Mouse (Mus musculus) heart, adult 8-10 months (tissue): ENCODE data around the gene Tmem131. TPM values are rescaled to one million over a fixed set of nuclear protein-coding genes. Genes with fewer than 3 reads are reported as not detected.

Experiments
- DNase-seq: peaks from one replicate; pipeline ENCODE4 v3.0.0; 2022; ENCODE audit warnings: low spot score
- total RNA-seq, 4 experiments: library from RNA; stranded (reverse); gene quantifications; 2 replicates each; pipeline ENCODE4 v1.2.4; 2022

Tmem131 gene
- 10 to 100 TPM; 23.0 to 31.0 (median 28.3) TPM for total RNA-seq

GRCm38 (mm10) chr1:36943653-36944052, at the start of gene Tmem131:
TSS of gene Tmem131 (minus strand) at chr1:36943666.
- DNase-seq, result no peak

GRCm38 (mm10) chr1:36988561-36988960, 45.1 kb upstream of the Tmem131 start:
- DNase-seq, result no peak

- DNase-seq, result no peak
These were observed 44.7 kb upstream of the Tmem131 start for GRCm38 (mm10) chr1:36988161-36988560.

- peak; percentile 7 for DNase-seq
These were observed 44.0 kb upstream of the Tmem131 start for GRCm38 (mm10) chr1:36987172-36988148.

GRCm38 (mm10) chr1:36986396-36987160, 43.1 kb upstream of the Tmem131 start:
- DNase-seq, result no peak

- no peak for DNase-seq
These were observed 42.4 kb upstream of the Tmem131 start for GRCm38 (mm10) chr1:36985896-36986295.

GRCm38 (mm10) chr1:36984406-36984805, 40.9 kb upstream of the Tmem131 start:
- no peak for DNase-seq

- no peak for DNase-seq
These were observed 40.3 kb upstream of the Tmem131 start for GRCm38 (mm10) chr1:36983754-36984153.

GRCm38 (mm10) chr1:36982191-36982961, 38.9 kb upstream of the Tmem131 start:
- no peak for DNase-seq

GRCm38 (mm10) chr1:36976770-36977169, 33.3 kb upstream of the Tmem131 start:
- DNase-seq, result no peak

- no peak for DNase-seq
These were observed 27.6 kb upstream of the Tmem131 start for GRCm38 (mm10) chr1:36970918-36971617.

GRCm38 (mm10) chr1:36965831-36966230, 22.4 kb upstream of the Tmem131 start:
- DNase-seq, result no peak

GRCm38 (mm10) chr1:36962379-36963176, 19.1 kb upstream of the Tmem131 start:
- DNase-seq, result no peak

- DNase-seq, result no peak
These were observed 17.2 kb upstream of the Tmem131 start for GRCm38 (mm10) chr1:36960509-36961222.

- DNase-seq, result no peak
These were observed 6.2 kb upstream of the Tmem131 start for GRCm38 (mm10) chr1:36949591-36950184.

- no peak for DNase-seq
These were observed 4.0 kb upstream of the Tmem131 start for GRCm38 (mm10) chr1:36947448-36947847.

- DNase-seq, result no peak
These were observed 3.1 kb downstream of the Tmem131 start for GRCm38 (mm10) chr1:36940381-36940762.

- peak; percentile 92 for DNase-seq
These were observed 3.7 kb downstream of the Tmem131 start for GRCm38 (mm10) chr1:36939506-36940380.
